26 mouse cellular contexts compared by ENCODE assay signal in genomic region chr4:58332394-58332793, GRCm38 (mm10). TPM values are rescaled to one million over a fixed set of nuclear protein-coding genes. Genes with fewer than 3 reads are reported as not detected.
A peak's percentile ranks its signal among the peaks of the same experiment; 100 is the strongest.
DNase-seq lines count a peak whose midpoint lies in the region; ATAC-seq and TF ChIP-seq lines count a peak whose summit lies in the region.
"Had no signal": no experiment of that assay in that cellular context is flagged by ENCODE, and none has a peak within 500 bp of the region (broad histone marks: within the 10 kb centered on the region; RNA-seq: fewer than 3 reads in every experiment).

No protein-coding gene starts in this region.

- H3K4me1 ChIP-seq in kidney, adult 2 months (ENCODE audit: control insufficient read depth, insufficient read depth, low read length): 0 out of 2 replicates have a peak, but pooled peaks cover 2% of the 10 kb centered on the region
- no peaks in the 10 kb centered on the region for H3K4me1 ChIP-seq in lung, embryonic 14.5 days (ENCODE audit: insufficient read depth)
- H3K4me1 ChIP-seq: embryonic facial prominence, embryonic 12.5 days; forebrain, embryonic 15.5 days; midbrain, embryonic 15.5 days; stomach, embryonic 15.5 days had no signal

- H3K27ac ChIP-seq in kidney, adult 2 months (ENCODE audit: insufficient read depth, low read depth, low read length): peak overlapping the region; percentile 22; the same call in 1 of the 2 replicates
- H3K27ac ChIP-seq in lung, embryonic 14.5 days (ENCODE audit: low read depth): no peak overlapping the region
- H3K27ac ChIP-seq: embryonic facial prominence, embryonic 12.5 days; forebrain, embryonic 15.5 days; hindbrain, embryonic 10.5 days; liver, embryonic 14.5 days; midbrain, embryonic 15.5 days; stomach, embryonic 15.5 days had no signal

- H3K9me3 ChIP-seq in lung, embryonic 14.5 days (ENCODE audit: low read depth, low read length): no peaks in the 10 kb centered on the region
- H3K9me3 ChIP-seq: embryonic facial prominence, embryonic 12.5 days; forebrain, embryonic 15.5 days; hindbrain, embryonic 10.5 days; midbrain, embryonic 15.5 days; stomach, embryonic 15.5 days had no signal

- H3K36me3 ChIP-seq in kidney, adult 2 months (ENCODE audit: control insufficient read depth, insufficient read depth, low read length): no peaks in the 10 kb centered on the region
- no peaks in the 10 kb centered on the region for H3K36me3 ChIP-seq in lung, embryonic 14.5 days (ENCODE audit: insufficient read depth)
- H3K36me3 ChIP-seq: embryonic facial prominence, embryonic 12.5 days; forebrain, embryonic 15.5 days; G1E; hindbrain, embryonic 10.5 days; midbrain, embryonic 15.5 days; stomach, embryonic 15.5 days had no signal

- no peak for TF ChIP-seq CTCF in kidney, adult 2 months (conservative IDR thresholded peaks at IDR 0.05; ENCODE audit: insufficient read depth, insufficient read length, low read depth, low read length)
- TF ChIP-seq CTCF in lung, embryonic 14.5 days (IDR thresholded peaks at IDR 0.05; ENCODE audit: low read depth): no peak

- no peak overlapping the region for H3K4me2 ChIP-seq in lung, embryonic 14.5 days
- H3K4me2 ChIP-seq: embryonic facial prominence, embryonic 12.5 days; forebrain, embryonic 15.5 days; midbrain, embryonic 15.5 days; stomach, embryonic 15.5 days had no signal

- H3K27me3 ChIP-seq in kidney, adult 2 months (replicated peaks; ENCODE audit: control insufficient read depth, insufficient read depth, low read length): no peaks in the 10 kb centered on the region
- no peaks in the 10 kb centered on the region for H3K27me3 ChIP-seq in lung, embryonic 14.5 days (ENCODE audit: insufficient read depth, low read length)
- H3K27me3 ChIP-seq: embryonic facial prominence, embryonic 12.5 days; forebrain, embryonic 15.5 days; midbrain, embryonic 15.5 days; Patski; stomach, embryonic 15.5 days had no signal

- DNase-seq in embryo, embryonic 9.5 days (ENCODE audit: extremely low spot score): peak; percentile 7
- no peak for DNase-seq in embryo, embryonic 11 days
- peak; percentile 25 for DNase-seq in kidney, adult 2 months
- no peak for DNase-seq in kidney, adult 18-20 months
- DNase-seq in lung, embryonic 14.5 days: peak; percentile 15
- no peak for DNase-seq in lung, postnatal 10 days
- peak; percentile 56 for DNase-seq in adipocyte (ENCODE audit: low spot score)
- no peak for DNase-seq in thymus, postnatal 14 days
- DNase-seq: adrenal gland, postnatal 25 days; cerebellum, adult 11-12 months; cerebellum, postnatal 10 days; gastrocnemius, postnatal 14 days; heart, postnatal 14 days; liver; lung, adult 2 months; right cerebral cortex, postnatal 25 days had no signal

- TF ChIP-seq POLR2A in kidney, adult 2 months (IDR thresholded peaks at IDR 0.05; ENCODE audit: low read depth, low read length): no peak

- no peak for ATAC-seq in lung, embryonic 14.5 days (ENCODE audit: insufficient read depth)
- ATAC-seq: forebrain, embryonic 15.5 days; intestine, postnatal 0 days; midbrain, embryonic 15.5 days; Patski had no signal

- H3K9ac ChIP-seq in lung, embryonic 14.5 days: no peak overlapping the region
- H3K9ac ChIP-seq: embryonic facial prominence, embryonic 12.5 days; forebrain, embryonic 15.5 days; liver, embryonic 14.5 days; midbrain, embryonic 15.5 days; stomach, embryonic 15.5 days had no signal

- WGBS in kidney, adult 2 months: 51% methylated on average over 3 of the region's 3 CpGs
- WGBS in lung, embryonic 14.5 days: 35% methylated on average over 3 of the region's 3 CpGs

- H3K4me3 ChIP-seq in kidney, adult 2 months (ENCODE audit: insufficient read depth, low read depth, low read length): no peak overlapping the region
- H3K4me3 ChIP-seq in lung, embryonic 14.5 days (ENCODE audit: low read depth, low read length): no peak overlapping the region
- H3K4me3 ChIP-seq: embryonic facial prominence, embryonic 12.5 days; forebrain, embryonic 15.5 days; hindbrain, embryonic 10.5 days; midbrain, embryonic 15.5 days; stomach, embryonic 15.5 days had no signal

RNA-seq across cellular contexts. Expression of gene Musk, which starts 46.6 kb away (rescaled TPM):
- polyA plus RNA-seq in kidney, adult 2 months (2012; rRNA removed): 0.26 and 0.38 TPM in 2 replicates
- not detected in 2 replicates for polyA plus RNA-seq in lung, embryonic 14.5 days (2014; fragmentation: Nextera tagmentation; extraction: Ambion mirVana)
- polyA plus RNA-seq: G1E; heart, embryonic 14.5 days; liver, embryonic 14.5 days; midbrain, embryonic 15.5 days; Patski had no signal

Comparison
In these comparisons a context has a peak if more than half of its experiments do, and no peak if none do; other contexts are left out.
1. DNase-seq: peak in embryo, embryonic 9.5 days (single experiment), kidney, adult 2 months (single experiment), lung, embryonic 14.5 days (single experiment) and adipocyte (single experiment); none in embryo, embryonic 11 days (single experiment), kidney, adult 18-20 months (single experiment), lung, postnatal 10 days (single experiment) and thymus, postnatal 14 days (single experiment).